Mouse (Mus musculus): ENCODE results near the gene 0610030E20Rik. TPM values are rescaled to one million over a fixed set of nuclear protein-coding genes. Genes with fewer than 3 reads are reported as not detected.

The 0610030E20Rik gene
- polyA plus RNA-seq, 1 experiment from 2014 or later, result 21.8 TPM

GRCm38 (mm10) chr6:72380131-72380770, 33.1 kb downstream of the 0610030E20Rik start, which contains the start of gene Vamp5:
Gene Vamp5 (minus strand): TSS chr6:72380468.
- peak; percentile 82 for ATAC-seq (replicated peaks; ENCODE audit: low FRiP score, low read depth)
- peak within 1 kb of the TSS; percentile 78 for H3K9ac ChIP-seq (ENCODE audit: low read depth, low read length)
- no peaks in the 10 kb centered on the region for H3K4me1 ChIP-seq (replicated peaks; ENCODE audit: insufficient read depth, low read length)
- peak; percentile 33; the same call in 1 of the 2 replicates for TF ChIP-seq CTCF (IDR thresholded peaks at IDR 0.05; ENCODE audit: low read depth)
- peaks cover 2% of the 10 kb centered on the region for H3K36me3 ChIP-seq (ENCODE audit: insufficient read depth, low read length)
- 1% methylated on average over 48 of the region's 49 CpGs for WGBS
- no peaks in the 10 kb centered on the region for H3K27me3 ChIP-seq (ENCODE audit: insufficient read depth, low read length)
- H3K4me3 ChIP-seq (replicated peaks; ENCODE audit: low read depth, low read length), result peak within 1 kb of the TSS; percentile 60
- DNase-seq (ENCODE audit: low spot score), result peak; percentile 76
- H3K4me2 ChIP-seq (ENCODE audit: low read length), result peak within 1 kb of the TSS; percentile 79
- H3K9me3 ChIP-seq (replicated peaks; ENCODE audit: low read length), result no peaks in the 10 kb centered on the region
- H3K27ac ChIP-seq, result peak within 1 kb of the TSS; percentile 73

GRCm38 (mm10) chr6:72382494-72382893, 35.4 kb downstream of the 0610030E20Rik start:
- no peak overlapping the region for H3K4me2 ChIP-seq (ENCODE audit: low read length)
- H3K9ac ChIP-seq (ENCODE audit: low read depth, low read length), result no peak overlapping the region
- WGBS, result 72% methylated on average over 6 of the region's 6 CpGs
- no peak for DNase-seq (ENCODE audit: low spot score)
- H3K36me3 ChIP-seq (ENCODE audit: insufficient read depth, low read length), result peaks cover 4% of the 10 kb centered on the region
- no peak for ATAC-seq (replicated peaks; ENCODE audit: low FRiP score, low read depth)
- no peaks in the 10 kb centered on the region for H3K27me3 ChIP-seq (ENCODE audit: insufficient read depth, low read length)
- peaks cover under 1% of the 10 kb centered on the region; the same call in 1 of the 2 replicates for H3K4me1 ChIP-seq (replicated peaks; ENCODE audit: insufficient read depth, low read length)
- no peaks in the 10 kb centered on the region for H3K9me3 ChIP-seq (replicated peaks; ENCODE audit: low read length)
- no peak for TF ChIP-seq CTCF (IDR thresholded peaks at IDR 0.05; ENCODE audit: low read depth)
- no peak overlapping the region for H3K4me3 ChIP-seq (replicated peaks; ENCODE audit: low read depth, low read length)
- H3K27ac ChIP-seq, result no peak overlapping the region

DNA sequence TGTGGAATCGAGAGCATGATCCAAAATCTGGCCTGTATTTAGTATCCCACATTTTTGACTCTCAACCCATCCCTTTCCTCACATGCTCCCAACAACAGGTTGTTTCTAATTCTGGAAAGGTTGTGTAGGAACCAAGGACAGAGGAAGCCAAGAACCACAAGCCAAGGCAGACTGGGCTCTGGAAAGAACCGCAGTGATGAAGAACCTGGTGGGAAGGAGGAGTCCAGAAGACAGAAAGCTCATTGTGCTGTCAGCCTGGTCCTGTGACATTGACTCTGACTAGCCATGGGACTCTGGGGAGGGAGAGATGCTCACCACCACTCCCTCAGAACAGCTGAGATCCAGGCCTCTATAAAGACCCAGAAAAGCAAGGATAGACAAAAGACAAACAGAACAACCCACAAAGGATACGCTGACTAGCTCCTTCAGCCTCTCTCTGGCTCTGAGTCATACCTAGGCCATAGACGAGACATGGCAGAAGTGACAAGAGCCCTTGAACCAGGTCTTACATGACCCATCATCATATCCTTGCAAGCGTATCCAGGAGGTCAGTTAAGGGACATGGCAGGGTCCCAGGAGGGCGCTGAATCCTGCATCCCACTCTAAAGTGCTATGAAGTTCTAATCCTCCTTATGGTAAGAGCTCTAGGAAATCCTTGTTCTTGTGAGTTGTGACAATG, 36.2 kb downstream of the 0610030E20Rik start:
- Histone ChIP-seq H3K27me3 (ENCODE audit: insufficient read depth, low read length) (no peaks in the 10 kb centered on the region), H3K4me3 (replicated peaks; ENCODE audit: low read depth, low read length) (no peak overlapping the region), H3K36me3 (ENCODE audit: insufficient read depth, low read length) (peaks cover 7% of the 10 kb centered on the region), H3K9ac (ENCODE audit: low read depth, low read length) (no peak overlapping the region), H3K4me2 (ENCODE audit: low read length) (no peak overlapping the region), H3K27ac (no peak overlapping the region), H3K9me3 (replicated peaks; ENCODE audit: low read length) (no peaks in the 10 kb centered on the region), H3K4me1 (replicated peaks; ENCODE audit: insufficient read depth, low read length) (peaks cover 9% of the 10 kb centered on the region; the same call in 1 of the 2 replicates)
- DNase-seq (ENCODE audit: low spot score) (no peak), ATAC-seq (replicated peaks; ENCODE audit: low FRiP score, low read depth) (no peak)
- WGBS, result 83% methylated on average over 6 of the region's 6 CpGs
- TF ChIP-seq CTCF (IDR thresholded peaks at IDR 0.05; ENCODE audit: low read depth), result no peak

GRCm38 (mm10) chr6:72383952-72384351, 36.8 kb downstream of the 0610030E20Rik start:
- Histone ChIP-seq H3K27me3 (ENCODE audit: insufficient read depth, low read length) (no peaks in the 10 kb centered on the region), H3K4me2 (ENCODE audit: low read length) (no peak overlapping the region), H3K9ac (ENCODE audit: low read depth, low read length) (no peak overlapping the region), H3K4me1 (replicated peaks; ENCODE audit: insufficient read depth, low read length) (peaks cover 15% of the 10 kb centered on the region; the same call in 1 of the 2 replicates), H3K27ac (no peak overlapping the region), H3K4me3 (replicated peaks; ENCODE audit: low read depth, low read length) (no peak overlapping the region), H3K36me3 (ENCODE audit: insufficient read depth, low read length) (peaks cover 7% of the 10 kb centered on the region), H3K9me3 (replicated peaks; ENCODE audit: low read length) (no peaks in the 10 kb centered on the region)
- WGBS, result 92% methylated on average over 7 of the region's 7 CpGs
- TF ChIP-seq CTCF (IDR thresholded peaks at IDR 0.05; ENCODE audit: low read depth), result no peak
- ATAC-seq (replicated peaks; ENCODE audit: low FRiP score, low read depth), result no peak
- DNase-seq (ENCODE audit: low spot score), result no peak

DNA sequence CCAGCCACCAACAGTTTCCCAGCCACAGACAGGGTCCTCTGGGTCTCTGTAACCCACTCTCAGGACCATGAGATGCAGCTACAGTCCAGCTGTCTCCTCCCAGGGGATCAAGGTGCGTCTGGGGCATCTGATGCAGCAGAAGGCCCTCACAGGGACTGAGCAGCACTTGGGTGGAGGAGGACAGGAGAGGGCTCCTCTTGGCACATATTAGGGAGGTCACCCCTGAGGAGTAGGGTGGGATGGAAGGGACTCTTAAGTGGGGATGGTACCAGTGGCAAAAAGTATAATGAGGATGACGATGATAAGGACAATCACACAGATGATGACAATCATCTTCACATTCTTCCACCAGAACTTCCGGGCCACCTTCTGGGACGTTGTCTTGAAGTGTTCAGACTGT, 38.1 kb downstream of the 0610030E20Rik start:
- no peak for TF ChIP-seq CTCF (IDR thresholded peaks at IDR 0.05; ENCODE audit: low read depth)
- Histone ChIP-seq H3K36me3 (ENCODE audit: insufficient read depth, low read length) (peaks cover 7% of the 10 kb centered on the region), H3K9ac (ENCODE audit: low read depth, low read length) (no peak overlapping the region), H3K27me3 (ENCODE audit: insufficient read depth, low read length) (no peaks in the 10 kb centered on the region), H3K4me3 (replicated peaks; ENCODE audit: low read depth, low read length) (no peak overlapping the region), H3K4me1 (replicated peaks; ENCODE audit: insufficient read depth, low read length) (peaks cover 18% of the 10 kb centered on the region; the same call in 1 of the 2 replicates), H3K4me2 (ENCODE audit: low read length) (no peak overlapping the region), H3K27ac (no peak overlapping the region), H3K9me3 (replicated peaks; ENCODE audit: low read length) (no peaks in the 10 kb centered on the region)
- 84% methylated on average over 4 of the region's 4 CpGs for WGBS
- DNase-seq (ENCODE audit: low spot score) (no peak), ATAC-seq (replicated peaks; ENCODE audit: low FRiP score, low read depth) (no peak)

- 98% methylated on average over 2 of the region's 2 CpGs for WGBS
- Histone ChIP-seq H3K9ac (ENCODE audit: low read depth, low read length) (no peak overlapping the region), H3K9me3 (replicated peaks; ENCODE audit: low read length) (no peaks in the 10 kb centered on the region), H3K4me3 (replicated peaks; ENCODE audit: low read depth, low read length) (no peak overlapping the region), H3K36me3 (ENCODE audit: insufficient read depth, low read length) (peaks cover 7% of the 10 kb centered on the region), H3K4me2 (ENCODE audit: low read length) (no peak overlapping the region), H3K27ac (no peak overlapping the region), H3K27me3 (ENCODE audit: insufficient read depth, low read length) (no peaks in the 10 kb centered on the region), H3K4me1 (replicated peaks; ENCODE audit: insufficient read depth, low read length) (peaks cover 27% of the 10 kb centered on the region; the same call in 1 of the 2 replicates)
- no peak for ATAC-seq (replicated peaks; ENCODE audit: low FRiP score, low read depth)
- DNase-seq (ENCODE audit: low spot score), result no peak
- TF ChIP-seq CTCF (IDR thresholded peaks at IDR 0.05; ENCODE audit: low read depth), result no peak
Measured at GRCm38 (mm10) chr6:72386561-72386960, 39.4 kb downstream of the 0610030E20Rik start.

Data from kidney, postnatal 0 days (tissue).